Mouse (Mus musculus) limb, embryonic 11.5 days (tissue): Measurements from ENCODE around the gene Celf1. TPM values are rescaled to one million over a fixed set of nuclear protein-coding genes. Genes with fewer than 3 reads are reported as not detected.

ENCODE experiments used
- ATAC-seq: fragments of 200-750 bp; cut with Nextera tagmentation; 2 replicates; pipeline ENCODE4 v1.8.0; 2017; ENCODE audit warnings: low read depth; ENCODE audit not compliant: insufficient number of reproducible peaks, low FRiP score, low TSS enrichment
- DNase-seq: peaks from one replicate; pipeline ENCODE4 v3.0.0-alpha.2; 2015; ENCODE audit warnings: low spot score
- H3K27ac ChIP-seq: fragments of 300-500 bp; sonication (generic); replicated peaks from 2 replicates; pipeline ENCODE4 v1.5.1; 2014; ENCODE audit warnings: low read depth, mild to moderate bottlenecking, low read length
- H3K27me3 ChIP-seq: fragments of 300-500 bp; sonication (generic); 2 replicates; pipeline ENCODE4 v1.6.1; 2014; ENCODE audit warnings: mild to moderate bottlenecking, low read length, mixed read lengths; ENCODE audit not compliant: control insufficient read depth, insufficient read depth
- H3K36me3 ChIP-seq: fragments of 300-500 bp; sonication (generic); 2 replicates; pipeline ENCODE4 v1.6.1; 2014; ENCODE audit warnings: mild to moderate bottlenecking, low read length, moderate library complexity, mixed read lengths; ENCODE audit not compliant: control insufficient read depth, insufficient read depth
- H3K4me1 ChIP-seq: fragments of 300-500 bp; sonication (generic); 2 replicates; pipeline ENCODE4 v1.6.1; 2014; ENCODE audit warnings: low read length, mixed read lengths; ENCODE audit not compliant: control insufficient read depth, insufficient read depth
- H3K4me2 ChIP-seq: fragments of 300-500 bp; sonication (generic); 2 replicates; pipeline ENCODE4 v1.6.1; 2014; ENCODE audit warnings: low read depth, mild to moderate bottlenecking, moderate library complexity; ENCODE audit not compliant: severe bottlenecking
- H3K4me3 ChIP-seq: fragments of 300-500 bp; sonication (generic); 2 replicates; pipeline ENCODE4 v1.5.1; 2014; ENCODE audit warnings: low read depth, low read length
- H3K9ac ChIP-seq: fragments of 300-500 bp; sonication (generic); 2 replicates; pipeline ENCODE4 v1.6.1; 2014; ENCODE audit warnings: mild to moderate bottlenecking, low read length
- H3K9me3 ChIP-seq: fragments of 300-500 bp; sonication (generic); 2 replicates; pipeline ENCODE4 v1.6.1; 2016; ENCODE audit warnings: low read length; ENCODE audit not compliant: control insufficient read depth
- WGBS: fragments of 180-500 bp; shearing (Covaris S2); extraction: QIAGEN DNeasy Blood & Tissue Kit; methylation state at CpG from one replicate; pipeline ENCODE4 v1.1.7; 2014; 5-methylcytosine and 5-hydroxymethylcytosine counted together
- polyA plus RNA-seq: library from polyadenylated mRNA; unstranded; fragments of >200 nt; fragmentation: Nextera tagmentation; extraction: Ambion mirVana; gene quantifications from 2 replicates; pipeline ENCODE4 v1.2.1, GENCODE M21; 2014

Celf1 gene
- polyA plus RNA-seq, 1 experiment from 2014 or later, result 75.2 TPM

DNA sequence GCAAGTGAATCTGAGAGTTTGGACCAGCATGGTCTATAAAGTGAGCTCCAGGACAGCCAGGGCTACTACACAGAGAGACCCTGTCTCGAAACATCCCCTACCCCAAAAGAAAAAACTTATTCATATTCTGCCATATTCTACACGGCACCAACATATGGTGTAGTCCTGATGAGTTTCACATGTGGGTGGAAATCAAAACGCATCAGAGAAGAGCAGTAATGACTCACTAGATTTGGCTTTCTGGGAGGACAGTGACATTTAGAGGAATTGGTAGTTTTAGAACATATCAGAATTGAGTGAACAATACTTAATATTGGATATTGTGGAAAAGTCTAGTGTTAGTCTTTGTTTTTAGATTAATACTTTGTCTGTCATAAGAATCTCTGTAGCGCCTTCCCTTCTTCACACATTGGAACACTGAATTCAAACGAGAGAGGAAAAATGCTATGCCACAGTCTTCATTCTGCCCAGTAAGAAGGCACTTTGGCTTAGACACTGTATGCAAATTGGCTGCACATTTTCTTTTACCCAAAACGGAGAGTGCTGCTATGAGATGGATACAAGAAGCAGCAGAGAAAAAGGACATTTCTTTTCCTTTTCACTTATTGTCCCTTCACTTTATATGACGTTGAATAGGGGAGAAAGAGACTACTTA is 35.1 kb downstream of the Celf1 start:
- H3K4me1 ChIP-seq, result no peaks in the 10 kb centered on the region
- 85% methylated on average over 7 of the region's 7 CpGs for WGBS
- no peak for ATAC-seq

GRCm38 (mm10) chr2:90976590-90976989 is 36.4 kb downstream of the Celf1 start:
- no peak overlapping the region for H3K4me3 ChIP-seq
- H3K36me3 ChIP-seq, result no peaks in the 10 kb centered on the region; the same call in 1 of the 2 replicates
- no peaks in the 10 kb centered on the region for H3K4me1 ChIP-seq
- H3K27me3 ChIP-seq, result no peaks in the 10 kb centered on the region
- H3K27ac ChIP-seq, result no peak overlapping the region
- H3K4me2 ChIP-seq, result no peak overlapping the region
- no peak overlapping the region for H3K9ac ChIP-seq
- WGBS, result 88% methylated on average over 2 of the region's 2 CpGs
- ATAC-seq (no peak), DNase-seq (no peak)
- no peaks in the 10 kb centered on the region for H3K9me3 ChIP-seq

More for the DNA sequence above, 35.1 kb downstream of the Celf1 start:
- H3K36me3 ChIP-seq, result no peaks in the 10 kb centered on the region; the same call in 1 of the 2 replicates
- no peak for DNase-seq
- no peak overlapping the region for H3K4me3 ChIP-seq
- H3K4me2 ChIP-seq, result no peak overlapping the region
- H3K9ac ChIP-seq, result no peak overlapping the region
- no peak overlapping the region for H3K27ac ChIP-seq
- H3K9me3 ChIP-seq, result no peaks in the 10 kb centered on the region
- H3K27me3 ChIP-seq, result no peaks in the 10 kb centered on the region

DNA sequence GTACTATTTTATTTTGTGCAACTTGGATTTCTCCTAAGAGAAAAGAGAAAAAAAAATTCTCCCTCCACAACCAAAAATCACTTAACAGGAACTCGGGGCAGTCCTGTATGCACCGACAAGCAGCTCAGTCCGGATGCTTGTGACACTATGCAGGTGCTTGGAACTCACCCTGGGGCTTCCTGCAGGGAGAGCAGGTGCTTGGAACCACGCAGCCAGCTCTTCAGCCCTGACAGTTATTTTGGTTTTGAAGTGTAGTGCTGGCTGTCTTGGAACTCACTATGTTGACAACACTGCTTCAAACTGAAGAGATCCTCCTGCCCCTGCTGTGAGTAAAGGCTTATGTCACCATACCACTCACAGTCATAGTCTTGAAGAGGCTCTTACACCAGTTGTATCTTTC is 37.1 kb downstream of the Celf1 start:
- 86% methylated on average over 4 of the region's 4 CpGs for WGBS
- H3K27ac ChIP-seq, result no peak overlapping the region

GRCm38 (mm10) chr2:90986055-90986454 is 45.9 kb downstream of the Celf1 start:
- no peaks in the 10 kb centered on the region for H3K9me3 ChIP-seq
- H3K4me3 ChIP-seq, result no peak overlapping the region
- H3K4me2 ChIP-seq, result no peak overlapping the region
- ATAC-seq (no peak), DNase-seq (no peak)
- no peak overlapping the region for H3K27ac ChIP-seq
- no peak overlapping the region for H3K9ac ChIP-seq
- no peaks in the 10 kb centered on the region; the same call in 1 of the 2 replicates for H3K36me3 ChIP-seq
- H3K4me1 ChIP-seq, result no peaks in the 10 kb centered on the region
- H3K27me3 ChIP-seq, result no peaks in the 10 kb centered on the region
- 89% methylated on average over 3 of the region's 3 CpGs for WGBS

More for the DNA sequence above, 37.1 kb downstream of the Celf1 start:
- Histone ChIP-seq H3K9ac (no peak overlapping the region), H3K27me3 (no peaks in the 10 kb centered on the region), H3K9me3 (no peaks in the 10 kb centered on the region), H3K4me2 (no peak overlapping the region), H3K36me3 (no peaks in the 10 kb centered on the region), H3K4me3 (no peak overlapping the region), H3K4me1 (no peaks in the 10 kb centered on the region)
- no peak for DNase-seq
- ATAC-seq, result no peak

DNA sequence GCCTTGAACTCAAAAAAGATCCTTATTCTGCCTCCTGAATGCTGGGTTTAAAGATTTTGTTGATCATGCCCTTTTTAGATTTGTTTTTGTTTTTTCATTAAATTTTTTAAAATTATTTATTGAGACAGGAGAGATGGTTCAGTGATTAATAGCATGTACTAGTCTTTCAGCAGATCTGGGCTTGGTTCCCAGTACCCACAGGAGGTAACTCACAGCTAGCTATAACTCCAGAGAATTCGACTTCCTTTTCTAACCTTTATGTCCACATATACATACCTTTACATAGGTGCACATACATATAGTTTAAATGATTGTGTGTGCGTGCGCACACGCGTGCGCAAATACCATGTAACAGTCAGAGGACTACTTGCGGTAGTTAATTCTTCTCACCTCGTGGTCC is 68.4 kb downstream of the Celf1 start:
- H3K9ac ChIP-seq, result no peak overlapping the region
- no peak overlapping the region for H3K4me3 ChIP-seq
- H3K27me3 ChIP-seq, result no peaks in the 10 kb centered on the region
- ATAC-seq, result no peak
- no peaks in the 10 kb centered on the region for H3K9me3 ChIP-seq
- WGBS, result 96% methylated on average over 8 of the region's 8 CpGs
- no peak overlapping the region for H3K4me2 ChIP-seq
- no peak for DNase-seq
- no peaks in the 10 kb centered on the region for H3K4me1 ChIP-seq
- H3K36me3 ChIP-seq, result peaks cover 28% of the 10 kb centered on the region
- no peak overlapping the region for H3K27ac ChIP-seq

DNA sequence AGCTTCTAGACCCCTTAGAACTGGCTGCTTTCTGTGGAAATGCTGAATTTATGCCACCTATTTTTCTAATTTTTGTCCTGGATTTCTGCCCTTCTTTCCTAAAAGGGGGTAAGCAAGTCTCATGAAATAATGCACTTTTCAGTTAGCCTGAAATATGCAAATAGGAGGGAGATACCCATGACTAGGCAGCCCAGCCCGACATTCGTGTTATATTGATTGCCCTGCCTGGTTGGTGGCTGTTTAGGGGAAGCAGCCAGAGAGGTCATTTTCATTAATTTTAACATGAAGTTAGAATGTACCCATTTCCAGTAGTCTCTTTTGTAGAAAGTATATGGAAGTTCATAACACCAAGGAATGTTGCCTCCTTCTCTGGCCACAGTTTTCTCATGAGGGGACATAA is 73.7 kb downstream of the Celf1 start:
- no peak for ATAC-seq
- WGBS, result 92% methylated on average over 2 of the region's 2 CpGs
- H3K27me3 ChIP-seq, result no peaks in the 10 kb centered on the region

GRCm38 (mm10) chr2:91015386-91015785 is 75.2 kb downstream of the Celf1 start:
- 92% methylated on average over 4 of the region's 4 CpGs for WGBS
- DNase-seq, result no peak

More for the DNA sequence above, 73.7 kb downstream of the Celf1 start:
- no peaks in the 10 kb centered on the region for H3K4me1 ChIP-seq
- H3K36me3 ChIP-seq, result peaks cover 12% of the 10 kb centered on the region
- H3K4me2 ChIP-seq, result no peak overlapping the region
- H3K9ac ChIP-seq, result no peak overlapping the region
- no peaks in the 10 kb centered on the region for H3K9me3 ChIP-seq
- no peak overlapping the region for H3K4me3 ChIP-seq
- H3K27ac ChIP-seq, result no peak overlapping the region
- no peak for DNase-seq

DNA sequence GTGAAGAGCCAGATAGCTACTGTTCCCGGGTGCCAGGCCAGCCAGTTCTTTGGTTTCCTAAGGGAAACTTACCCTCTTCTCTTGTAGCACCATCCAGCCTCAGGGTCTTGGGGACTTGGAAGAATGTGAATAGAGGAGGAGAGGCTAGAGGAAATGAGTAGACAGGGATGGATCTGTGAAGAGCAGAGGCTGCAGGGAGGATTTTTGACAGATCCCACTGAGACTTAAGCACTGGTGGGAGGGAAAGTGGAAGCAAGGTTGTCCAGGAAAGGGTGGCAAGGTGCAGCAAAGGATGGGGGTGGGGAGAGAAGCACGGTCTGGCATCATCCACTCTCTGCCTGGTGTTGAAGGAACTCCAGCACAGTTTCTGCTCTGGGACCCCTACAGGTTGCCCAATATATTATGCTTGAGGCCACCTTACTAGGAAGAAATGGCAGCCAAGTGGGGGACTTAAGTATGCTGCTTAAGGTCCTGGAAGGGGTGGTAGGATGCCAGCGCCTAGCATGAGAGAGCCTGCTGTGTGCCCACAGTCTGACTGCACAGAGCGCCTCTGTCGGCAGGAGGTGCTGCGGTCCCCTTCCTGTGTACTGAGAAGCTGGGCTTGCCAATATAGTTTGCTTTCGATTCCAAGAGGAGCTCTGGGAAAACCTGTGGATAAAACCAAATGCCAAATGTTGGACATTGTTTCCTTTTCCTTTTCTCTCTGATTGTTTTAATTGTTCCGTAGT is 78.0 kb downstream of the Celf1 start:
- Histone ChIP-seq H3K9ac (no peak overlapping the region), H3K27me3 (no peaks in the 10 kb centered on the region), H3K27ac (no peak overlapping the region), H3K4me1 (no peaks in the 10 kb centered on the region), H3K4me3 (no peak overlapping the region), H3K9me3 (no peaks in the 10 kb centered on the region), H3K4me2 (no peak overlapping the region), H3K36me3 (peaks cover 6% of the 10 kb centered on the region)
- no peak for DNase-seq
- WGBS, result 89% methylated on average over 8 of the region's 8 CpGs
- no peak for ATAC-seq

More at GRCm38 (mm10) chr2:91015386-91015785, 75.2 kb downstream of the Celf1 start:
- Histone ChIP-seq H3K4me1 (no peaks in the 10 kb centered on the region), H3K27ac (no peak overlapping the region), H3K4me2 (no peak overlapping the region), H3K9ac (no peak overlapping the region), H3K4me3 (no peak overlapping the region), H3K27me3 (no peaks in the 10 kb centered on the region), H3K9me3 (no peaks in the 10 kb centered on the region), H3K36me3 (peaks cover 8% of the 10 kb centered on the region)
- no peak for ATAC-seq
